Mouse (Mus musculus) CH12.LX (cell line): ENCODE data around the gene Pdlim3. TPM values are rescaled to one million over a fixed set of nuclear protein-coding genes. Genes with fewer than 3 reads are reported as not detected.

Experiments
- DNase-seq: peaks from one replicate; pipeline ENCODE4 v3.0.0-alpha.2; 2013; ENCODE audit errors: extremely low read depth
- H3K27ac ChIP-seq: 2 replicates; pipeline ENCODE4 v1.5.1; 2012; ENCODE audit warnings: low read depth, mild to moderate bottlenecking, control low read depth, moderate library complexity; ENCODE audit not compliant: insufficient read depth
- H3K27me3 ChIP-seq: replicated peaks from 2 replicates; pipeline ENCODE3; 2012; ENCODE audit warnings: inconsistent platforms
- H3K36me3 ChIP-seq, 2 experiments: replicated peaks in 1 of 2; 2 replicates each; pipeline versions ENCODE3 to v1.6.1; 2012; ENCODE audit warnings: inconsistent platforms in 1 of 2, low read length in 1 of 2, mild to moderate bottlenecking in 1 of 2, mixed read lengths in 1 of 2, moderate library complexity in 1 of 2; ENCODE audit not compliant: control insufficient read depth in 1 of 2, insufficient read depth in 1 of 2
- H3K4me1 ChIP-seq, 2 experiments: 2 replicates each; pipeline ENCODE4 v1.6.1; 2012; ENCODE audit warnings: inconsistent platforms in 1 of 2, moderate library complexity in 1 of 2; ENCODE audit not compliant: insufficient read depth in 2 of 2, control insufficient read depth in 1 of 2
- H3K4me2 ChIP-seq: 2 replicates; pipeline ENCODE4 v1.6.1; 2012; ENCODE audit warnings: low read depth, mild to moderate bottlenecking, control low read depth; ENCODE audit not compliant: poor library complexity, insufficient read depth, severe bottlenecking
- H3K4me3 ChIP-seq, 3 experiments: fragments of 150-350 bp in 1 of 3; sonication (generic) in 1 of 3; replicated peaks in 1 of 3; 2 replicates each; pipeline versions ENCODE3 to v1.5.1; 2011 to 2012; ENCODE audit warnings: low read depth in 2 of 3, low read length in 2 of 3, mild to moderate bottlenecking in 2 of 3, moderate library complexity in 2 of 3, control low read depth in 1 of 3, improper control_type of control experiment in 1 of 3, inconsistent platforms in 1 of 3, mixed read lengths in 1 of 3; ENCODE audit not compliant: poor library complexity in 1 of 3
- H3K79me2 ChIP-seq: replicated peaks from 2 replicates; pipeline ENCODE4 v1.6.1; 2012; ENCODE audit warnings: mild to moderate bottlenecking, moderate library complexity; ENCODE audit not compliant: control insufficient read depth, poor library complexity, insufficient read depth, severe bottlenecking; ENCODE audit errors: extremely low read depth
- H3K9ac ChIP-seq: 2 replicates; pipeline ENCODE4 v1.6.1; 2012; ENCODE audit warnings: low read depth, mild to moderate bottlenecking, control low read depth, moderate library complexity; ENCODE audit not compliant: insufficient read depth
- H3K9me3 ChIP-seq: replicated peaks from 2 replicates; pipeline ENCODE3; 2012; ENCODE audit warnings: low read length, inconsistent platforms, mixed read lengths
- BHLHE40 ChIP-seq: IDR thresholded peaks from 2 replicates; pipeline ENCODE4 v1.6.1; 2011; ENCODE audit warnings: mild to moderate bottlenecking, low read depth, low read length, improper control_type of control experiment
- CHD1 ChIP-seq: IDR thresholded peaks from 2 replicates; pipeline ENCODE4 v1.6.1; 2012; ENCODE audit warnings: low read depth, low read length, improper control_type of control experiment, inconsistent platforms
- CHD2 ChIP-seq: IDR thresholded peaks from 2 replicates; pipeline ENCODE4 v1.6.1; 2011; ENCODE audit warnings: low read length, improper control_type of control experiment
- ELF1 ChIP-seq: IDR thresholded peaks from 2 replicates; pipeline ENCODE4 v1.6.1; 2014; ENCODE audit warnings: low read depth, mild to moderate bottlenecking, inconsistent platforms, low read length, improper control_type of control experiment
- EP300 ChIP-seq: IDR thresholded peaks from 2 replicates; pipeline ENCODE4 v1.6.1; 2011; ENCODE audit warnings: low read length, improper control_type of control experiment
- ETS1 ChIP-seq: conservative IDR thresholded peaks from 2 replicates; pipeline ENCODE4 v1.6.1; 2012; ENCODE audit warnings: low read depth, mild to moderate bottlenecking, inconsistent platforms, low read length, improper control_type of control experiment, moderate library complexity
- GABPA ChIP-seq: IDR thresholded peaks from 2 replicates; pipeline ENCODE4 v1.6.1; 2012; ENCODE audit warnings: low read depth, low read length, improper control_type of control experiment, inconsistent platforms; ENCODE audit not compliant: insufficient replicate concordance
- IRF4 ChIP-seq: IDR thresholded peaks from 2 replicates; pipeline ENCODE4 v1.6.1; 2014; ENCODE audit warnings: low read depth, mild to moderate bottlenecking, inconsistent platforms, low read length, improper control_type of control experiment
- JUN ChIP-seq: IDR thresholded peaks from 2 replicates; pipeline ENCODE4 v1.6.1; 2011; ENCODE audit warnings: low read depth, mild to moderate bottlenecking, low read length, improper control_type of control experiment, moderate library complexity; ENCODE audit not compliant: insufficient read depth
- JUND ChIP-seq: conservative IDR thresholded peaks from 2 replicates; pipeline ENCODE4 v1.6.1; 2011; ENCODE audit warnings: low read depth, low read length, improper control_type of control experiment
- KAT2A ChIP-seq: IDR thresholded peaks from 2 replicates; pipeline ENCODE4 v1.6.1; 2012; ENCODE audit warnings: low read length, improper control_type of control experiment, inconsistent platforms; ENCODE audit not compliant: insufficient replicate concordance
- MAX ChIP-seq: IDR thresholded peaks from 2 replicates; pipeline ENCODE4 v1.6.1; 2011; ENCODE audit warnings: low read length, improper control_type of control experiment
- MAZ ChIP-seq: IDR thresholded peaks from 2 replicates; pipeline ENCODE4 v1.6.1; 2012; ENCODE audit warnings: low read depth, mild to moderate bottlenecking, inconsistent platforms, low read length, improper control_type of control experiment, moderate library complexity
- MYC ChIP-seq: IDR thresholded peaks from 2 replicates; pipeline ENCODE4 v1.6.1; 2011; ENCODE audit warnings: low read depth, mild to moderate bottlenecking, improper control_type of control experiment, low read length
- PAX5 ChIP-seq: IDR thresholded peaks from 2 replicates; pipeline ENCODE4 v1.6.1; 2012; ENCODE audit warnings: low read length, inconsistent platforms, mixed read lengths
- POLR2AphosphoS2 ChIP-seq: IDR thresholded peaks from 2 replicates; pipeline ENCODE4 v1.6.1; 2011; ENCODE audit warnings: low read depth, low read length, improper control_type of control experiment
- SMC3 ChIP-seq: IDR thresholded peaks from 2 replicates; pipeline ENCODE4 v1.6.1; 2011; ENCODE audit warnings: low read depth, low read length, improper control_type of control experiment
- TBP ChIP-seq: conservative IDR thresholded peaks from 2 replicates; pipeline ENCODE4 v1.6.1; 2011; ENCODE audit warnings: low read depth, low read length, improper control_type of control experiment
- TCF12 ChIP-seq: IDR thresholded peaks from 2 replicates; pipeline ENCODE4 v1.6.1; 2014; ENCODE audit warnings: low read depth, mild to moderate bottlenecking, inconsistent platforms, low read length, improper control_type of control experiment
- UBTF ChIP-seq: IDR thresholded peaks from 2 replicates; pipeline ENCODE4 v1.6.1; 2012; ENCODE audit warnings: low read depth, mild to moderate bottlenecking, inconsistent platforms, low read length, improper control_type of control experiment, moderate library complexity
- USF2 ChIP-seq: conservative IDR thresholded peaks from 2 replicates; pipeline ENCODE4 v1.6.1; 2011; ENCODE audit warnings: low read depth, low read length, improper control_type of control experiment
- ZC3H11A ChIP-seq: IDR thresholded peaks from 2 replicates; pipeline ENCODE4 v1.6.1; 2012; ENCODE audit warnings: low read depth, mild to moderate bottlenecking, inconsistent platforms, low read length, improper control_type of control experiment
- ZKSCAN1 ChIP-seq: IDR thresholded peaks from 2 replicates; pipeline ENCODE4 v1.6.1; 2012; ENCODE audit warnings: low read depth, inconsistent platforms, low read length, improper control_type of control experiment, borderline replicate concordance
- ZMIZ1 ChIP-seq: IDR thresholded peaks from 2 replicates; pipeline ENCODE4 v1.6.1; 2012; ENCODE audit warnings: low read depth, mild to moderate bottlenecking, inconsistent platforms, low read length, improper control_type of control experiment
- ZNF384 ChIP-seq: IDR thresholded peaks from 2 replicates; pipeline ENCODE4 v1.6.1; 2012; ENCODE audit warnings: low read depth, low read length, improper control_type of control experiment, inconsistent platforms
- dilution Hi-C: fragments of 300-500 bp; cut with MboI; formaldehyde crosslinking; loops from 2 replicates; pipeline ENCODE4 v1.14.3; 2020; ENCODE audit warnings: low sequenced_read_pairs; ENCODE audit not compliant: extremely low pct_unique_long_range_greater_than_20kb, extremely low pct_ligation_motif_present
- in situ Hi-C: fragments of 300-500 bp; cut with MboI; formaldehyde crosslinking; loops from 3 replicates; pipeline ENCODE4 v1.14.3; 2019; ENCODE audit warnings: low sequenced_read_pairs, low pct_ligation_motif_present, low pct_unique_long_range_greater_than_20kb, mixed read lengths
- polyA plus RNA-seq: library from polyadenylated mRNA; unstranded; fragments of >175 nt; gene quantifications from 2 replicates; pipeline ENCODE4 v1.2.1, GENCODE M21; 2012; ENCODE audit warnings: low read depth; ENCODE audit not compliant: insufficient read length
- total RNA-seq, 2 experiments: library from RNA; depleted of rRNA; stranded (reverse); fragments of 300-350 nt in 1 of 2; fragments of >200 nt in 1 of 2; gene quantifications; 2 replicates each; pipeline ENCODE4 v1.2.3; 2012 to 2014

Pdlim3 gene
- total and polyA plus RNA-seq, 3 experiments: 0.15 TPM; not detected in 2

DNA sequence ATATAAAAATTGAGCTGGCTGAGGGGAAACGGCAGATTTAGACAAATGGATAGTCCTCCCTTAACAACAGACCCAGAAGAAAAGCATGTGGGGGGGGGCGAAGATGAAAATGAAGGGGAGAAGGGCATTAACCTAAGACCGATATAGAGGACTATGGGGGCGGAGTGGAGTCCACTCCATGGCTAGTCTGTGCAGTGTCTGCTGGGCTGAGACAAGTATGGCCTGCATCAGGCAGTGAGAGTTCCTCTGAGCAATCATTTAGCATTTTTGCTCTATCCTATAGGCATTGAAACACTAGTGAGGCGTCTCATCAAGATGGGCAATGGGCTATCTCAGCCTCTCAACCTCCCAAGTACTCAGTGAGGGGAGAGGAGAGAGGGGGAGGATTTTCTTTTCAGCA lies 8.9 kb upstream of the Pdlim3 start:
- in situ Hi-C loops: no loop called here
- H3K27ac ChIP-seq: no peak overlapping the region
- TF ChIP-seq JUN (no peak), ZMIZ1 (no peak), CHD1 (no peak), BHLHE40 (no peak), CHD2 (no peak), ZNF384 (no peak), PAX5 (no peak), MAX (no peak), KAT2A (no peak), IRF4 (no peak), SMC3 (no peak), ZC3H11A (no peak), MAZ (no peak), JUND (no peak), GABPA (no peak), POLR2AphosphoS2 (no peak), ZKSCAN1 (no peak), UBTF (no peak), TBP (no peak), USF2 (no peak)
- TF ChIP-seq, all 38 proteins: peak for 0
- Histone ChIP-seq H3K27me3 (no peaks in the 10 kb centered on the region), H3K9me3 (peaks cover 6% of the 10 kb centered on the region), H3K36me3 (no peaks in the 10 kb centered on the region), H3K4me2 (no peak overlapping the region), H3K9ac (no peak overlapping the region), H3K79me2 (no peaks in the 10 kb centered on the region), H3K4me3 (no peak overlapping the region), H3K4me1 (peaks cover 3 to 4% of the 10 kb centered on the region in 2 experiments; a peak in 2 of 4 replicates)
- no peak for DNase-seq
- dilution Hi-C loops: no loop called here

DNA sequence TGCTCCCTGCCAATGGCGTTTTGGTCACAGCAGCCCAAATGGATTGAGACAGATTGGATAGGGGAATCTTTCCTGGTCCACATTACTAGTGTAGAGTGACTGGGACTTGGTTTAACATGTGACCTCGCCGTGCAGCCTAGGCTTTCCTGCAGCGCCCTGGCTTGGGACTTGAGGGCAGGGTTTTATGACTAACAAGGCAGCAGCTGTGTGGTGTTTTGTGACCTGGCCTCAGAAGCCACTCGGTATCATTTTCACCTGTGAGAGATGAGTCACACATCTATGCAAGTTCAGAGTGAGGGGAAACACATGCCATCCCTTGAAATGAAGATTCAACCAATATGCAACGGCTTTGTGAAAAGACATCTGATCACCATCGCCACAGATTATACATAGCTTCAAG lies 7.6 kb upstream of the Pdlim3 start:
- Histone ChIP-seq H3K4me3 (no peak overlapping the region), H3K27me3 (no peaks in the 10 kb centered on the region), H3K4me2 (no peak overlapping the region), H3K9me3 (peaks cover 6% of the 10 kb centered on the region), H3K9ac (no peak overlapping the region), H3K36me3 (no peaks in the 10 kb centered on the region), H3K79me2 (no peaks in the 10 kb centered on the region), H3K4me1 (peaks cover 3 to 4% of the 10 kb centered on the region in 2 experiments; a peak in 2 of 4 replicates), H3K27ac (no peak overlapping the region)
- dilution Hi-C loops (no loop called here), in situ Hi-C loops (no loop called here)
- no peak for TF ChIP-seq ELF1
- TF ChIP-seq MYC: 0 out of 2 replicates have a peak, but pooled peaks have one; percentile 30
- TF ChIP-seq MAX: peak; percentile 64
- no peak for TF ChIP-seq POLR2AphosphoS2
- 0 out of 2 replicates have a peak, but pooled peaks have one; percentile 21 for TF ChIP-seq CHD2
- TF ChIP-seq GABPA: no peak
- peak; percentile 53; the same call in 1 of the 2 replicates for TF ChIP-seq BHLHE40
- TF ChIP-seq USF2: no peak
- TF ChIP-seq PAX5: no peak
- peak; percentile 49; the same call in 1 of the 2 replicates for TF ChIP-seq TCF12
- TF ChIP-seq EP300: peak; percentile 39
- peak; percentile 50 for TF ChIP-seq ETS1
- DNase-seq: peak; percentile 26
